Mouse (Mus musculus): ENCODE measurements around the gene Gm9821. TPM values are rescaled to one million over a fixed set of nuclear protein-coding genes. Genes with fewer than 3 reads are reported as not detected.
A peak's percentile ranks its signal among the peaks of the same experiment; 100 is the strongest.

Gene Gm9821
- polyA plus RNA-seq, 1 experiment from 2014 or later = 0.89 TPM

GRCm38 (mm10) chr2:91975581-91976541 lies 30.4 kb downstream of the Gm9821 start, which contains the start of gene Dgkz:
Gene Dgkz, minus strand, starts transcription at chr2:91975864.
- ATAC-seq (ENCODE audit: insufficient read depth) = no peak
- no peaks in the 10 kb centered on the region for H3K36me3 ChIP-seq (replicated peaks)
- H3K4me3 ChIP-seq (replicated peaks) = peak within 1 kb of the TSS; percentile 32
- no peaks in the 10 kb centered on the region for H3K9me3 ChIP-seq (replicated peaks)
- H3K27me3 ChIP-seq = peaks cover 87% of the 10 kb centered on the region
- WGBS (ENCODE audit: insufficient replicate concordance) = 3% methylated on average over 79 of the region's 79 CpGs
- no peak within 1 kb of the TSS for H3K27ac ChIP-seq (replicated peaks)
- H3K9ac ChIP-seq = no peak within 1 kb of the TSS
- H3K4me1 ChIP-seq (replicated peaks) = peaks cover 33% of the 10 kb centered on the region
- H3K4me2 ChIP-seq = peak within 1 kb of the TSS; percentile 56

GRCm38 (mm10) chr2:91977960-91978359 lies 32.5 kb downstream of the Gm9821 start:
- 36% methylated on average over 4 of the region's 4 CpGs for WGBS (ENCODE audit: insufficient replicate concordance)
- peaks cover 70% of the 10 kb centered on the region for H3K27me3 ChIP-seq
- H3K4me1 ChIP-seq (replicated peaks) = peaks cover 17% of the 10 kb centered on the region
- H3K4me3 ChIP-seq (replicated peaks) = no peak overlapping the region
- no peaks in the 10 kb centered on the region for H3K36me3 ChIP-seq (replicated peaks)
- no peak overlapping the region for H3K27ac ChIP-seq (replicated peaks)
- no peak for ATAC-seq (ENCODE audit: insufficient read depth)
- H3K4me2 ChIP-seq = no peak overlapping the region
- H3K9me3 ChIP-seq (replicated peaks) = no peaks in the 10 kb centered on the region
- no peak overlapping the region for H3K9ac ChIP-seq

GRCm38 (mm10) chr2:91978547-91978946 lies 33.0 kb downstream of the Gm9821 start:
- H3K4me1 ChIP-seq (replicated peaks) = peaks cover 17% of the 10 kb centered on the region
- no peak overlapping the region for H3K9ac ChIP-seq
- WGBS (ENCODE audit: insufficient replicate concordance) = 15% methylated on average over 2 of the region's 2 CpGs
- H3K4me2 ChIP-seq = no peak overlapping the region
- no peak overlapping the region for H3K4me3 ChIP-seq (replicated peaks)
- no peak overlapping the region for H3K27ac ChIP-seq (replicated peaks)
- H3K27me3 ChIP-seq = peaks cover 64% of the 10 kb centered on the region
- no peak for ATAC-seq (ENCODE audit: insufficient read depth)
- no peaks in the 10 kb centered on the region for H3K36me3 ChIP-seq (replicated peaks)
- H3K9me3 ChIP-seq (replicated peaks) = no peaks in the 10 kb centered on the region

- Histone ChIP-seq H3K4me3 (replicated peaks) (no peak overlapping the region), H3K9ac (no peak overlapping the region), H3K27ac (replicated peaks) (no peak overlapping the region), H3K36me3 (replicated peaks) (no peaks in the 10 kb centered on the region), H3K4me1 (replicated peaks) (peaks cover 30% of the 10 kb centered on the region), H3K9me3 (replicated peaks) (no peaks in the 10 kb centered on the region), H3K4me2 (no peak overlapping the region), H3K27me3 (peaks cover 47% of the 10 kb centered on the region)
- ATAC-seq (ENCODE audit: insufficient read depth) = no peak
- WGBS (ENCODE audit: insufficient replicate concordance) = 41% methylated on average over 4 of the region's 4 CpGs
Observed at GRCm38 (mm10) chr2:91980245-91980644, 34.7 kb downstream of the Gm9821 start.

DNA sequence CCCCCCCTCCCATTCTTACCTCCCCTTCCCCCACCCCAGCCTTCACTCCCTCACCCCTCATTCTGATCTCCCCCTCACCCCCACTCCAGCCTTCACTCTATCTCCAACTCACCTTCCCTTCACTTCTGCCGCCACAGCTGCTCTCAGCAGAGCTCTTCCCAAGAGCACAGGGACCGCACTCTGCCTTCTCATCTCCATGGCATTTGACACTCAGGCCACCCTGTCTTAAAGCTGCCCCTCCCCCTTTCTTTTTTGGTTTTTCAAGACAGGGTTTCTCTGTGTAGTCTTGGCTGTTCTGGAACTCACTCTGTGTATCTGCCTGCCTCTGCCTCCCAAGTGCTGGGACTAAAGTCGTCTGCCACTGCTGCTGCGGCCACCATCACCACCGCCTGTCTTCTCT lies 35.3 kb downstream of the Gm9821 start:
- Histone ChIP-seq H3K4me2 (no peak overlapping the region), H3K4me3 (replicated peaks) (no peak overlapping the region), H3K9me3 (replicated peaks) (no peaks in the 10 kb centered on the region), H3K27ac (replicated peaks) (no peak overlapping the region), H3K9ac (no peak overlapping the region), H3K27me3 (peaks cover 41% of the 10 kb centered on the region), H3K36me3 (replicated peaks) (no peaks in the 10 kb centered on the region), H3K4me1 (replicated peaks) (peaks cover 26% of the 10 kb centered on the region)
- no peak for ATAC-seq (ENCODE audit: insufficient read depth)
- 50% methylated on average over 5 of the region's 5 CpGs for WGBS (ENCODE audit: insufficient replicate concordance)

DNA sequence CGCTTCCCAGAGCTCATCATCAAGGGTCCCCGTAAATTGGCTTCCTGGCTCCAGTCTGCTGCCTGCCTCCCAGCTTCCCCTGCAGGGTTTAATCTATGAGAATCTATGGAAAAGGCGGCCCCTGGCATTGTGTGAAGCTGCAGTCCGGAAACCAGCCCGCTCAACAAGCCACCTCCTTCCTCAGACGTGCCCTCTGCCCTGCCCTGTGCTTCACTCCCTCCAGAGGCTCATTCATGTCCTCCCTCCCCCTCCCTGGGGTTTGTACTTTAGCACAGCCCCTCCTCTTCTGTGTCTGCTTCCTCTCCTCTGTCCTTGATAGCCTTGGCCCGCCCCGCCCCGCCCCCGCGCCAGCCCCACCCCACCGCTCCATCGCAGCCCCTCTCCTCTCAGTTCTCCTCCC lies 38.9 kb downstream of the Gm9821 start:
- Histone ChIP-seq H3K4me2 (peak overlapping the region; percentile 55), H3K27ac (replicated peaks) (peak overlapping the region; percentile 61; the same call in 1 of the 2 replicates), H3K4me3 (replicated peaks) (0 out of 2 replicates have a peak overlapping the region, but pooled peaks have one; percentile 14), H3K9ac (no peak overlapping the region), H3K36me3 (replicated peaks) (no peaks in the 10 kb centered on the region), H3K4me1 (replicated peaks) (peaks cover 21% of the 10 kb centered on the region), H3K9me3 (replicated peaks) (no peaks in the 10 kb centered on the region), H3K27me3 (peaks cover 5% of the 10 kb centered on the region; the same call in 1 of the 2 replicates)
- peak; percentile 83 for ATAC-seq (ENCODE audit: insufficient read depth)
- 2% methylated on average over 9 of the region's 13 CpGs for WGBS (ENCODE audit: insufficient replicate concordance)

- Histone ChIP-seq H3K4me3 (replicated peaks) (0 out of 2 replicates have a peak overlapping the region, but pooled peaks have one; percentile 14), H3K36me3 (replicated peaks) (no peaks in the 10 kb centered on the region)
- ATAC-seq (ENCODE audit: insufficient read depth) = no peak; the same call in 1 of the 2 replicates
Observed at GRCm38 (mm10) chr2:91984906-91985525, 39.5 kb downstream of the Gm9821 start.

DNA sequence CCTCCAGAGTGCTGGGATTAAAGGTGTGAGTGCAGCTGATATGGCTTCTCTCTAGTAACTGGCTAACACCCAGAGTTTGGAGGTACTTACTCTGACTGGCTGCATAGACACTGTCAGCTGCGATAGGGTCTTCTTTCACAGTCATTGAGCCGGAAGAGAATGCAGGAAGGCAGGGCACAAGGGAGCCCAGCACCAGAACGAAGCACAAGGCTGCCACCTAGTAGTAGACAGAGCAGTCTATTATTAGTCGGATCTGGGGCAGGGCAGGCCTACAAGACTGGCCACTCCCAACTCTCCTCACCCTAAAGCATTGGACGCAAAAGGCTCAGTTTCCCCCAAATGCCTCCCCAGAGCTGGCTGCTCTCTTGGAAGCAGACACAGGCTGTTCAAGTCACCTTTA lies 40.6 kb downstream of the Gm9821 start:
- Histone ChIP-seq H3K27ac (replicated peaks) (no peak overlapping the region; the same call in 1 of the 2 replicates), H3K4me3 (replicated peaks) (no peak overlapping the region), H3K9me3 (replicated peaks) (no peaks in the 10 kb centered on the region), H3K27me3 (0 out of 2 replicates have a peak, but pooled peaks cover 2% of the 10 kb centered on the region), H3K9ac (no peak overlapping the region), H3K4me1 (replicated peaks) (peaks cover 21% of the 10 kb centered on the region), H3K4me2 (no peak overlapping the region), H3K36me3 (replicated peaks) (no peaks in the 10 kb centered on the region)
- ATAC-seq (ENCODE audit: insufficient read depth) = 0 out of 2 replicates have a peak, but pooled peaks have one; percentile 21
- 6% methylated on average over 5 of the region's 5 CpGs for WGBS (ENCODE audit: insufficient replicate concordance)

More at GRCm38 (mm10) chr2:91984906-91985525, 39.5 kb downstream of the Gm9821 start:
- Histone ChIP-seq H3K27me3 (0 out of 2 replicates have a peak, but pooled peaks cover 5% of the 10 kb centered on the region), H3K9ac (no peak overlapping the region), H3K4me2 (peak overlapping the region; percentile 55; the same call in 1 of the 2 replicates), H3K9me3 (replicated peaks) (no peaks in the 10 kb centered on the region), H3K27ac (replicated peaks) (peak overlapping the region; percentile 33), H3K4me1 (replicated peaks) (peaks cover 21% of the 10 kb centered on the region)
- 39% methylated on average over 9 of the region's 9 CpGs for WGBS (ENCODE audit: insufficient replicate concordance)

- no peaks in the 10 kb centered on the region for H3K27me3 ChIP-seq
- H3K27ac ChIP-seq (replicated peaks) = no peak overlapping the region
- H3K36me3 ChIP-seq (replicated peaks) = no peaks in the 10 kb centered on the region
- no peaks in the 10 kb centered on the region for H3K9me3 ChIP-seq (replicated peaks)
- H3K4me3 ChIP-seq (replicated peaks) = no peak overlapping the region
- H3K9ac ChIP-seq = no peak overlapping the region
- no peak overlapping the region for H3K4me2 ChIP-seq
- peaks cover 21% of the 10 kb centered on the region for H3K4me1 ChIP-seq (replicated peaks)
- WGBS (ENCODE audit: insufficient replicate concordance) = 6% methylated on average over 3 of the region's 3 CpGs
- no peak for ATAC-seq (ENCODE audit: insufficient read depth)
Observed at GRCm38 (mm10) chr2:91987542-91987941, 42.0 kb downstream of the Gm9821 start.

DNA sequence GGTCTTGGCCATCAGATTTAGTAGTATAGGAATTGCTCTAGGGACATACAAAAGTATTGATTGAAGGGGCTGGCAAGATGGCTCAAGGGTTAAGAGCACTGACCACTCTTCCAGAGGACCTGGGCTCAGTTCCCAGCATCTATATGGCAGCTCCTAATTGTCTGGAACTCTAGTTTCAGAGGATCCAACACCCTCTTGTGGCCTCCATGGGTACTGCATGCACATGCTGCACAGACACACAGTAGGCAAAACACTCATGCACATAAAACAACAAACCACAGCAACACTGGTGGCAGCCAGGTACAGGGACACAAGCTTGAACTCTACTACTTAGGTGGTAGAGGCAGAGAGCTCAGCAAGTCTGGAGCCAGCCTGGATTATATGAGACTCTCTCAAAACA lies 44.2 kb downstream of the Gm9821 start:
- Histone ChIP-seq H3K4me1 (replicated peaks) (peaks cover 12% of the 10 kb centered on the region), H3K27me3 (peaks cover 4% of the 10 kb centered on the region; the same call in 1 of the 2 replicates), H3K27ac (replicated peaks) (no peak overlapping the region), H3K4me2 (no peak overlapping the region), H3K36me3 (replicated peaks) (no peaks in the 10 kb centered on the region), H3K9me3 (replicated peaks) (no peaks in the 10 kb centered on the region), H3K4me3 (replicated peaks) (no peak overlapping the region), H3K9ac (no peak overlapping the region)
- no peak for ATAC-seq (ENCODE audit: insufficient read depth)

DNA sequence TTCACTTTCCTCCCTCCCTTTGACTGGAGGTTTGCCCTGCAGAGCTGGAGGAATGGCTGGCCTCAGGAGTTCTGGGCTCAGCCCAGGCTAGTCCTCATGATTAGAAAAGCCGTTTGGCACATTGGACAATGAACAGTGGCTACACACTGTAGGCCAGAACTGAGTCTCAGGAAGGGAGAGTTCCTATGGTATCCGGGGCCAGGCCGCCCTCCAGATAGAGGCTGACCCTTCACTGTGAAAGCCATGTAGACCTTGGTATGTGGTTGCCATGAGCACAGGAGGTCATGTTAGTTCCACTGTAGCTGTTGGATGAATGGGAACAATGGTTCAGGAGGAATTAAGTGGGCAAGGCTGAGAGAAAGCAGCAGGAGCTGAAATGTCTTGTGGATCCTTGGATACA lies 47.9 kb downstream of the Gm9821 start:
- 48% methylated on average over 3 of the region's 3 CpGs for WGBS (ENCODE audit: insufficient replicate concordance)
- Histone ChIP-seq H3K27ac (replicated peaks) (no peak overlapping the region), H3K4me1 (replicated peaks) (no peaks in the 10 kb centered on the region), H3K36me3 (replicated peaks) (no peaks in the 10 kb centered on the region), H3K9ac (no peak overlapping the region), H3K4me3 (replicated peaks) (no peak overlapping the region), H3K4me2 (no peak overlapping the region), H3K27me3 (peaks cover 23% of the 10 kb centered on the region; the same call in 1 of the 2 replicates), H3K9me3 (replicated peaks) (no peaks in the 10 kb centered on the region)
- ATAC-seq (ENCODE audit: insufficient read depth) = no peak

Measured in liver, embryonic 15.5 days (tissue).